Mouse (Mus musculus) neural tube, embryonic 14.5 days (tissue): Measurements from ENCODE around the gene Pspc1. TPM values are rescaled to one million over a fixed set of nuclear protein-coding genes. Genes with fewer than 3 reads are reported as not detected.

Experiments used
- ATAC-seq: fragments of 200-750 bp; cut with Nextera tagmentation; 2 replicates; pipeline ENCODE4 v1.8.0; 2017; ENCODE audit warnings: low read depth, mild to moderate bottlenecking, moderate TSS enrichment, moderate library complexity
- H3K27ac ChIP-seq: fragments of 300-500 bp; sonication (generic); 2 replicates; pipeline ENCODE4 v1.5.1; 2014; ENCODE audit warnings: low read depth, mild to moderate bottlenecking, control low read depth, low read length, moderate library complexity, mixed read lengths
- H3K27me3 ChIP-seq: fragments of 300-500 bp; sonication (generic); 2 replicates; pipeline ENCODE4 v1.6.1; 2014; ENCODE audit warnings: low read length; ENCODE audit not compliant: control insufficient read depth, insufficient read depth
- H3K36me3 ChIP-seq: fragments of 300-500 bp; sonication (generic); 2 replicates; pipeline ENCODE4 v1.6.1; 2014; ENCODE audit warnings: low read length, mixed read lengths; ENCODE audit not compliant: control insufficient read depth, insufficient read depth
- H3K4me1 ChIP-seq: fragments of 300-500 bp; sonication (generic); 2 replicates; pipeline ENCODE4 v1.6.1; 2014; ENCODE audit warnings: low read length; ENCODE audit not compliant: control insufficient read depth, insufficient read depth
- H3K4me2 ChIP-seq: fragments of 300-500 bp; sonication (generic); 2 replicates; pipeline ENCODE4 v1.6.1; 2014; ENCODE audit warnings: mild to moderate bottlenecking, low read depth, low read length, control low read depth
- H3K4me3 ChIP-seq: fragments of 300-500 bp; sonication (generic); 2 replicates; pipeline ENCODE4 v1.5.1; 2014; ENCODE audit warnings: low read depth, low read length, control low read depth, mixed read lengths
- H3K9ac ChIP-seq: fragments of 300-500 bp; sonication (generic); replicated peaks from 2 replicates; pipeline ENCODE4 v1.6.1; 2014; ENCODE audit warnings: low read depth, mild to moderate bottlenecking, control low read depth, low read length, mixed read lengths
- H3K9me3 ChIP-seq: fragments of 300-500 bp; sonication (generic); 2 replicates; pipeline ENCODE4 v1.6.1; 2016; ENCODE audit warnings: low read length; ENCODE audit not compliant: control insufficient read depth
- WGBS: fragments of 180-500 bp; shearing (Covaris S2); extraction: QIAGEN DNeasy Blood & Tissue Kit; methylation state at CpG from one replicate; pipeline ENCODE4 v1.1.7; 2014; 5-methylcytosine and 5-hydroxymethylcytosine counted together
- polyA plus RNA-seq: library from polyadenylated mRNA; unstranded; fragments of >200 nt; fragmentation: Nextera tagmentation; extraction: Ambion mirVana; gene quantifications from 2 replicates; pipeline ENCODE4 v1.2.1, GENCODE M21; 2014

Gene Pspc1
- polyA plus RNA-seq, 1 experiment from 2014 or later = 51.3 TPM

DNA sequence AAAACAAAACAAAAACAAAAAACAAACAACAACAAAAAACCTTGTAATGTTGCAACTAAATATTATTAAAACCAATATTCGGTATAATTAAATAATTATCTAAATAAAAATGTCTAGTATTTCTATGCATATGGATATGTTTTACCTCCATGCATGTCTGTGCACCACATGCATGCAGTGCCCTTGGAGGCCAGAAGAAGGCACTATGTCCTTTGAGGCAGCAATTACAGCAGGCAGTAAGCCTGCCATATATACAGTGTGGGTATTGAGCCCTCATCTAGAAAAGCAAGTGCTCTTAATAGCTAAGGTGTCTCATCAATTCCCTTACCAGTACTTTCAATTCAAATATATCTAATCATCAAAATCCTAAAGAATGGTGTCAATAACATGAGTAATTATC, 37.9 kb downstream of the Pspc1 start:
- H3K9ac ChIP-seq = no peak overlapping the region
- ATAC-seq = no peak
- no peaks in the 10 kb centered on the region for H3K4me1 ChIP-seq
- no peak overlapping the region for H3K4me3 ChIP-seq
- H3K4me2 ChIP-seq = no peak overlapping the region
- no peaks in the 10 kb centered on the region for H3K9me3 ChIP-seq
- no peak overlapping the region for H3K27ac ChIP-seq
- WGBS = 100% methylated on average over 1 of the region's 1 CpGs
- 0 out of 2 replicates have a peak, but pooled peaks cover 5% of the 10 kb centered on the region for H3K36me3 ChIP-seq
- H3K27me3 ChIP-seq = no peaks in the 10 kb centered on the region

- WGBS = 87% methylated on average over 1 of the region's 1 CpGs
Measured at GRCm38 (mm10) chr14:56726493-56726892, 51.6 kb downstream of the Pspc1 start.

GRCm38 (mm10) chr14:56705687-56706086, 72.4 kb downstream of the Pspc1 start:
- H3K4me2 ChIP-seq = no peak overlapping the region
- WGBS = 81% methylated on average over 4 of the region's 4 CpGs
- no peak overlapping the region for H3K4me3 ChIP-seq
- no peak overlapping the region for H3K27ac ChIP-seq
- ATAC-seq = no peak
- no peaks in the 10 kb centered on the region for H3K9me3 ChIP-seq
- 0 out of 2 replicates have a peak, but pooled peaks cover under 1% of the 10 kb centered on the region for H3K36me3 ChIP-seq
- no peak overlapping the region for H3K9ac ChIP-seq
- H3K4me1 ChIP-seq = no peaks in the 10 kb centered on the region
- no peaks in the 10 kb centered on the region for H3K27me3 ChIP-seq

More at GRCm38 (mm10) chr14:56726493-56726892, 51.6 kb downstream of the Pspc1 start:
- no peak for ATAC-seq
- H3K27me3 ChIP-seq = no peaks in the 10 kb centered on the region
- H3K4me3 ChIP-seq = no peak overlapping the region
- peaks cover 3% of the 10 kb centered on the region; the same call in 1 of the 2 replicates for H3K36me3 ChIP-seq
- H3K4me1 ChIP-seq = no peaks in the 10 kb centered on the region
- no peak overlapping the region for H3K4me2 ChIP-seq
- H3K9me3 ChIP-seq = no peaks in the 10 kb centered on the region
- no peak overlapping the region for H3K9ac ChIP-seq
- no peak overlapping the region for H3K27ac ChIP-seq

GRCm38 (mm10) chr14:56702644-56703043, 75.5 kb downstream of the Pspc1 start:
- H3K9ac ChIP-seq = no peak overlapping the region
- no peak for ATAC-seq
- no peaks in the 10 kb centered on the region for H3K9me3 ChIP-seq
- peaks cover 12% of the 10 kb centered on the region for H3K36me3 ChIP-seq
- no peaks in the 10 kb centered on the region for H3K4me1 ChIP-seq
- WGBS = 97% methylated on average over 4 of the region's 4 CpGs
- no peak overlapping the region for H3K4me3 ChIP-seq
- no peak overlapping the region for H3K4me2 ChIP-seq
- no peak overlapping the region for H3K27ac ChIP-seq
- H3K27me3 ChIP-seq = no peaks in the 10 kb centered on the region

DNA sequence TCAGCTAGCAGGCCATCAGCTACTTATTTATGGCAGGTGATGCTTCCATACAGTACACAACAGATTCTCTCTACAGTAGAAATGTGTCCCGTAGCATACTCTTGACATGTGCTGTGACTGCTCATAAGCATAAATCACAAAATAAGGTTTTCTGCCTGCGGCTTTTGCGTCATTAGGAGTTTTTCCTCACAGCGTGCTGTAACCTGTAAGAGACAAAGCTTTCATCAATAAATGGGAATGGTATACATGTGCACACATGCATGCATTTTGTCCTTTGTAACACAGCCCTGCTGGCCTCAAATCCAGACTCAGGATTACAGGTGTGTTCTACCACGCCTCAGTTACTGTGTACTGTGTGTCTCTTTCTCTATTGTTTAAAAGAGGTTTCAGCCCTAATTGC, 80.3 kb downstream of the Pspc1 start:
- Histone ChIP-seq H3K27ac (no peak overlapping the region), H3K9ac (no peak overlapping the region), H3K27me3 (no peaks in the 10 kb centered on the region), H3K9me3 (no peaks in the 10 kb centered on the region), H3K4me2 (no peak overlapping the region), H3K36me3 (peaks cover 54% of the 10 kb centered on the region), H3K4me1 (no peaks in the 10 kb centered on the region), H3K4me3 (no peak overlapping the region)
- no peak for ATAC-seq
- WGBS = 85% methylated on average over 5 of the region's 5 CpGs

- H3K36me3 ChIP-seq = peaks cover 65% of the 10 kb centered on the region
- H3K4me1 ChIP-seq = no peaks in the 10 kb centered on the region
- 88% methylated on average over 3 of the region's 3 CpGs for WGBS
- no peaks in the 10 kb centered on the region for H3K27me3 ChIP-seq
- H3K9ac ChIP-seq = no peak overlapping the region
- H3K27ac ChIP-seq = no peak overlapping the region
- no peak overlapping the region for H3K4me3 ChIP-seq
- ATAC-seq = no peak
- no peaks in the 10 kb centered on the region for H3K9me3 ChIP-seq
- H3K4me2 ChIP-seq = no peak overlapping the region
Measured at GRCm38 (mm10) chr14:56695495-56695894, 82.6 kb downstream of the Pspc1 start.

DNA sequence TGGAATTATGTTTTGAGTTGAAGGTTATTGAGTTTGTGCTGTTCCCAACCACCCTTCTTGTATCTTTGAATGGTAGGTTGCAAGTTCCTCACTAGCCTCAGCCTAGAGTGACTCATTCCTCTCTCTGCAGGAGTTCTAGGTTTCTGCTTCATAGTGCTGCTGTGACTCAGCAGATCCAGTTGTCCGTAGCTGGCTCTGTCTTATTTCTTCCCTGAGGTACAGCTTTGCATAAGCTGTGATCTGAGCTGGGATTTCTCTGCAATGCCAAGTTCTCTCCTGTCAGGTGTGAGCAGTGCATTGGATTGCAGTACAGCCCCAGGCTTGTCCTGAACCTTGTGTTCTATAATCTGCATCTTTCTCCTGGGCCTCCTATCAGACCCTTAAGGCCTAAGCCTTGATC, 88.3 kb downstream of the Pspc1 start:
- peaks cover 64% of the 10 kb centered on the region for H3K36me3 ChIP-seq
- no peaks in the 10 kb centered on the region for H3K27me3 ChIP-seq
- no peaks in the 10 kb centered on the region for H3K4me1 ChIP-seq
- H3K4me3 ChIP-seq = no peak overlapping the region
- no peak overlapping the region for H3K4me2 ChIP-seq
- ATAC-seq = no peak
- no peak overlapping the region for H3K27ac ChIP-seq
- no peak overlapping the region for H3K9ac ChIP-seq
- no peaks in the 10 kb centered on the region for H3K9me3 ChIP-seq
- 94% methylated on average over 1 of the region's 1 CpGs for WGBS

- WGBS = 92% methylated on average over 1 of the region's 1 CpGs
Measured at GRCm38 (mm10) chr14:56689116-56689515, 89.0 kb downstream of the Pspc1 start.

GRCm38 (mm10) chr14:56685426-56685825, 92.7 kb downstream of the Pspc1 start:
- Histone ChIP-seq H3K9ac (no peak overlapping the region), H3K27ac (no peak overlapping the region), H3K4me2 (no peak overlapping the region), H3K27me3 (no peaks in the 10 kb centered on the region), H3K4me1 (no peaks in the 10 kb centered on the region), H3K36me3 (peaks cover 42% of the 10 kb centered on the region), H3K9me3 (no peaks in the 10 kb centered on the region), H3K4me3 (no peak overlapping the region)
- WGBS = 16% methylated on average over 1 of the region's 1 CpGs
- no peak for ATAC-seq

More at GRCm38 (mm10) chr14:56689116-56689515, 89.0 kb downstream of the Pspc1 start:
- no peak for ATAC-seq
- H3K9me3 ChIP-seq = no peaks in the 10 kb centered on the region
- no peak overlapping the region for H3K27ac ChIP-seq
- H3K36me3 ChIP-seq = peaks cover 58% of the 10 kb centered on the region
- no peaks in the 10 kb centered on the region for H3K27me3 ChIP-seq
- no peak overlapping the region for H3K4me3 ChIP-seq
- H3K4me1 ChIP-seq = no peaks in the 10 kb centered on the region
- no peak overlapping the region for H3K9ac ChIP-seq
- no peak overlapping the region for H3K4me2 ChIP-seq
